Mouse (Mus musculus) kidney, postnatal 14 days (tissue): Measurements from ENCODE around the gene Atpif1.
"Not testable (repeated sequence)": the region's sequence is repeated elsewhere in the genome, so short reads cannot be mapped to it uniquely, and the experiment has no call there.

Experiments
- DNase-seq: peaks from one replicate; pipeline ENCODE4 v3.0.0; 2022; ENCODE audit warnings: mixed read lengths

Gene Atpif1

GRCm38 (mm10) chr4:132532981-132533916 lies at the start of gene Atpif1:
Gene Atpif1, minus strand, starts transcription at chr4:132533659.
- DNase-seq, result peak; percentile 94

- no peak for DNase-seq
Measured at GRCm38 (mm10) chr4:132574809-132575347, 41.4 kb upstream of the Atpif1 start.

GRCm38 (mm10) chr4:132573327-132573726 lies 39.9 kb upstream of the Atpif1 start:
- peak; percentile 21 for DNase-seq

DNA sequence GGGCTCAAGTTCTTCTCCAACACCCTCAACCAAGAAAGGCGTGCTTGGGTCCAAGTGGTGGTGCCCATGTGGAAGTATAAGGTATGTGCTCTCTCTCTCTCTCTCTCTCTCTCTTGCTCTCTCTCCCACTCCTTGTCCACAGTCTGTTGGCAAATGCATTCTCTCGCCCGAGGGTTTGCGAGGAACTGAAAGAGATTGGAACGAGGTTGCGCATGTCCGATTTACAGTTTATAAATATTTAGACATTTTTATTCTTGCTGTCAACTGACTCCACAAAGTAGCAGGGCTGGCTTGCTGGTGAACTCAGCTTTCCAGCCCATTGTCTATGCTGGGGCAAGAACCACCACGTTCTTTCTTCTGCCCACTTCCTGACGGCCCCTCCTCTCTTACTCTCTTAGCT lies 37.7 kb upstream of the Atpif1 start:
- DNase-seq, result no peak

DNA sequence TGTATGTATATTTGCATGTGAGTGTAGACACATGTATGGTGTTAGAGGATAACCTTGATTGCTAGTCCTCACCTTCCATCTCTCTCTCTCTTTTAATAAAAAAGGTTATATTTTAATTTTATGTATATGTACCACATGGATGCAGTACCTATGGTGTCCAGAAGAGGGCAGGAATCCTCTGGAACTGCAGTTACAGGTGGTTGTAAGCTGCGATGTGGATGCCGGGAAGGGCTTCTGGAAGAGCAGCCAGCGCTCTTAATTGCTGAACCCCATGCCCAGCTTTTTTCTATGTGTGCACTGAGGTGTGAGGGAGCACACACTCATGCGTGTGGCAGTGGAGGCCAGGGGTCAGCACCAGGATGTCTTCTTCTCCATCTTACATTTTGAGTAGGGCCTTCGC lies 35.7 kb upstream of the Atpif1 start:
- DNase-seq, result no peak

DNA sequence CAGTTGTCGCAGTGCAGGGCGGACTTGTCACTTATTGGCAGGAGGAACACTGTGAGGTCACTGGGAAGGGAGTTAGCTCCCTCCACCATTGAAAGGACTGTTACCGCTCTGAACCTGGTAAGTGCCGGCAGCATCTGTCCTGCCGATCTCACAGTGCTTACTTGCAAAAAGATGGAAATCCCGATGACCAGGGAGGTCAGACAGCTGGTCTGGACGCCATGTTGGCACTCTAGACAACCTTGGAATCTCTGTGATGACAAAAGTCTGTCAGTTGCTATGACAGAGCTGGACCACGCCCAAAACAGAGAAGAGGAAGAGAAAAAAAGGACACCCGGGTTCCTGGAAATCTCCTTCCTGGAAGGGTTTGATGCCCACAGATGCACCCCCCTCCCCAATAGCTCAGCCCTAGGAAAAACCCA lies 33.9 kb upstream of the Atpif1 start:
- peak; percentile 12 for DNase-seq

DNA sequence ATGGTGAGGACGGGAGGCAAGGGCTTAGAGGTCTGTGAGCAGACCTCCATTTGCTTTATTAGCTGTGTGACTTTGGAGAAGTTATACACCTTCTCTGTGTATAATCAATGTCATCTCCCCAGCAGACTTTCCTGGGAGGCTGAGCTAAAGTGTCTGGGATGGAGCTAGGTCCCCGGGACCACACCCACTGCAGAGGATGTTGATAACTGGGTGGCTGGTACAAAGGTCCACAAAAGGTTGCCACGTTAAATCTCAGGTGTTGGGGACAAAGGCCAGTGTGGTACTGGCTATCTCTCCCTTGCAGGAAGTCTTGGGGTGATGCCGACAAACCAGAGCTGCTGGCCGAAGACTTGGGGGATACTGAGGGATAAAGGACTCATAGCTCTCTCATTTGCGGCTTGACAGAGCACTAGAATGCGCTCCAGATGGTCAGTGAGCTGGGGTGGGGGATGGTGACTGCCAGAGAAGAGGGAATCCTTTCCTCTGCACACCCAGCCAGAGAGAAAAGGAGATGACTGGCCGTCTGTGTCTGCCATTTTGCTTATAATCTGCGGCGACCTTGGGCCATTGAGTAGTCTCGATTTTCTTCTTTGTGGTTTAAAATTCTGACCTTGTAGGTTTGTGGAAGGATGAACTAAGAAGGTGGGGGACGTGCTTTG lies 31.8 kb upstream of the Atpif1 start:
- no peak for DNase-seq

DNA sequence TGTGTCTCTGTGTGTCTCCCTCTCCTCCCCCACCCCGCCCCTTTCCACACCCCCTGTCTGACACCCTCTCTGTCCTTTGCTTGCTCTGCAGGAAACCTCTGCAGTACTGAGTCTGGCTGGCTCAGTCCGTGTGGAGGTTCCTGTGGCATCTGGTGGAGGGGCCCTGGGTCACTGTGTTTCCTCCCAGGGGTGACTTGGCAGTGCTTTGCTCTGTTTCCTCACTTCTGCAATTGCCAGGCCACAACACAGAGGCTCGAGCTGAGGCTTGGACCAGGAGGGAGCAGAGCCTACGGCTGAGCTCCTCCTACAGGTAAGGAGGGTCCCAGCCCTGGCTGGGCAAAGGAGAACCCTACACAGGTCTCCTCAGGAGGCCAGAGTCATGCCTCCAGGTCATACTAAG lies 30.5 kb upstream of the Atpif1 start, which contains the start of gene Ptafr:
Ptafr (plus strand) TSS at position 103 of the 400 bp plus-strand sequence.
- DNase-seq, result peak; percentile 50

GRCm38 (mm10) chr4:132563261-132563660 lies 29.8 kb upstream of the Atpif1 start:
- DNase-seq, result no peak

DNA sequence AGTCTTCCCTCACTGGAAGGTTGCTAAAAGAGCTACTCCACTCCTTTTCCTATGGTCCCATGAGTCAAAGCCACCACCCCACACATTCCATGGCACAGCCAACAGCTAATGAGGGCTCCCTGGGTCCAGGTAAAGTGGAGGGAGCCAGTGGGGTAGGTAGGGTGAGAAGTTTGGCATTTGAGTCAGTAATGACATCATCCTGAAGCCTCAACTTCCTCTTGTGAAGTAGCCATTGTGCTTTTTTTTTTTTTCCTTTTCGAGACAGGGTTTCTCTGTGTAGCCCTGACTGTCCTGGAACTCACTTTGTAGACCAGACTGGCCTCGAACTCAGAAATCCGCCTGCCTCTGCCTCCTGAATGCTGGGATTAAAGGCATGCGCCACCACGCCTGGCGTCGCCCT lies 22.1 kb upstream of the Atpif1 start:
- not testable (repeated sequence) for DNase-seq

- no peak for DNase-seq
Measured at GRCm38 (mm10) chr4:132554653-132555052, 21.2 kb upstream of the Atpif1 start.

DNA sequence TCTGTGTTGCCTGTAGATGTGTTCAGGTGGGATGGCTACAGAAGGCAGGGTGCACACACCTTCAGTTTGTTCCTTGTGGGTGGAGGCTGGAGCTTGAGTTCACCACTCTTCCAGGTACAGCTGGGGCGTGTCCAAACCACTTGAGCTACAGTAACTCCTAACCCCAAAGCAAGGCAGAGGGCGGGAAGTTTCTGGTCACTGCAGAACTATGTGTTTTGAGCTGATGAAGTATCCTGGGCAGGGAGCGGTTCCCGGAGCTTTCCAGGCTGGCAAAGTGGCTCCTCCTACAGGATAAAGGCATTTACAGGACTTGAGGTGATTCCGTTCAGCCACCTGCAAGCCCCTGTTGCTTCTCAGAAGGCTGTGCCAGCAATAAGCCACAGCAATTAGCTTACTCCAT lies 20.8 kb upstream of the Atpif1 start:
- DNase-seq, result no peak

GRCm38 (mm10) chr4:132545851-132546250 lies 12.4 kb upstream of the Atpif1 start:
- DNase-seq, result peak; percentile 86

- no peak for DNase-seq
Measured at GRCm38 (mm10) chr4:132542724-132543123, 9.3 kb upstream of the Atpif1 start.

DNA sequence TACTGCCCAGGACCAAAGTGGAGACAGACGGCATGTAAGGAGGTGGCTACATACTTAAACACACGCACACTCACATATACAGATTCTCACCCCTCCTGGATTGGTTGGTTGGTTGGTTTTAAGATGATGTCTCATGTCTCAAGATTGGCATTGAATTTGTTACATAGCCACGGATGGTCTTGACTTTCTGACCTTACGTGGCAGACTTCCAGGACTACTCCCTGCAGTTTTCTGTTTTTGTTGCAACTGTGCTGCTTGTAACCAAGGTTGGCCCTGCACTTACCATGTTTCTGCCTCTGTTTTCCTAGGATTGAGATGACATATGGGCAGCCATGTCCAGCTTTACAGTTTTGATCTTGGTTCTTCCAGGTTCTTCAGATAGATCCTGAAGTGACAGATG lies 8.0 kb upstream of the Atpif1 start:
- no peak for DNase-seq

DNA sequence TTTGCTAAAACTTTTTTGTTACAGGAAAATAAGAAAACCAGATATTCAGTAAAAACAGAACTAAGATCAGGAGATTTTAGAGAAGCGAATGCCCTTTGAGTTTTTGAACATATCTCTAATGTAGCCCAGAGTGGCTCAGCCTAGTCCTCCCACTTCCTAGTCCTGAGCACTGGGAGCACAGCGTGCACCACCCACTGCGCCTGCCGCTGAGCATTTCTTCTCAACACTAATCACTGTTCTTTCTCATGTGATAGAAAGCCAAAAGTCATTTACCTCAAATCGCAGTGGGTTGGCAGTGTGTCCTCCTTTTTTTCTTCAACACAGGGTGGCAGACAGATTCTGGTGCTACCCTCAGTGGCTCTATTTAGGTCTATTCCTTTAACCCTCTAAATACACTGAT lies 6.0 kb upstream of the Atpif1 start:
- no peak for DNase-seq

DNA sequence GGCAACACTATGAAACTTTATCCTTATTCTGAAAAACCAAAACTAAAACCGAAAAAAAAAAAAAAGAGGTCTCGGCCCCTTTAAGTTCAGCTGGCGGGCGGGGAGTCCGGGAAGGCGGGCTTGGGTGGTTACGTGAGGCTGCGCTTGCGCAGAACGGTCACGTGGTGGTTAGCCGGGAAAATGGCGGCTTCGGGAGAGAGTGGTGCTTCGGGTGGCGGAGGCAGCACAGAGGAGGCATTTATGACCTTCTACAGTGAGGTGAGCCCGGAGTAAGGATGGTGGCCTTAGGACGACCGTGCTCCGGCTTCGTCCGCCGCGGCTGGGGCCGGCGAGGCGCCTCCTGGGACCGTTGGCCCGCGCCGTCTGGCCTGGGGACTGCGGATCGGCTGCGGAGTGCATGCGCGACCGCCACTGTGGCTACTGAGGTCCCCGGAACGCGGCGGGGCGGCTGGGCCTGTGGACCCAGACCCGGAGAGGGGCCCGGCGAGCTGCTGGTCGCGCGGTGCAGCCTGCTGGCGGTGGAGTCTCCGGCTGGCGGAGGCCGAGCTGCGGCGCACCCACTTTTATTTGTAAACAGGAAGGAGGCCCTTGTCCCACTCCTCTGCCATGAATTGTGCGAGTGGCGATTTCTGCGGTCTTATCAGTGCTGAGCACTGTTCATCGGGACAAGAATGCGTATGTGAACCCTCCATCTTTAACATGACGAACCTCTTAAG lies 2.1 kb upstream of the Atpif1 start, which contains the start of gene Dnajc8:
Dnajc8 (plus strand) TSS at position 145 of the 716 bp plus-strand sequence.
- peak; percentile 97 for DNase-seq

DNA sequence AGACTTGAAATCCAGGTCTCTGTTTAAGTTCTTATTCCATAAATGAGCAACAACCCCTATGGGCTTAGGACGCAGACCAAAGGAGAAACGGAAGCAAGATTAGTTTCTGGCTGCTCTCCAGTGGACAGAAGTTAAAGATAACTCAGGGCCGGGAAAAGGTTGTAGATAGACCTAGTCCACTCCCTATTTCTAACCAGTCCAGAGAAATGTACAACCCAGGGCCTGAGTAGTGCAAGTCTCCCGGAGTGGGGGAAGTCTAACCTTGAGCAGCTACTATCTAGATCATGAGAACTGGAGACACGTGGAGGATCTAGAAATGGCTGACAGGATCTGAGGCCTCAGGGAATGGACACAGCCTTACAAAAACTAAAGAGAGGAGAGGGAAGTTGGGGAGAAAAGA lies 963 bp downstream of the Atpif1 start:
- DNase-seq, result peak; percentile 75

GRCm38 (mm10) chr4:132530033-132530804 lies 3.2 kb downstream of the Atpif1 start:
- DNase-seq, result no peak

DNA sequence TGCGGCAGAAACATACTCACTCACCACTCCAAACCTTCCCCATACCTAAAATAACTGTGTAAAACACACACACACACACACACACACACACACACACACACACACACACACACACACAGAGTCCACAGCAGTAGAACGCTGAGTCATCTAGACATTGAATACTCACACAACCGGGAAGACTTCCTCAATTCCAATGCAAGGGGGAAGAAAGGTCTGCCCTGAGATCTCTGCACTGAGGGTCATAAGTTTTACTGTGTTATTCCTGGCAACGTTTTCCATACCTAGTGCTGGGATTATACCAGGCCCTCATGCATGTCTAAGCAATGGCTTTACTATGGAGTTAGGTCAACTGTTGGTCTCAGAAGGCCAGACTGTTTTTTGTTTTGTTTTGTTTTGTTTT lies 4.1 kb downstream of the Atpif1 start:
- DNase-seq, result peak; percentile 54

GRCm38 (mm10) chr4:132527917-132528522 lies 5.4 kb downstream of the Atpif1 start:
- DNase-seq, result no peak

DNA sequence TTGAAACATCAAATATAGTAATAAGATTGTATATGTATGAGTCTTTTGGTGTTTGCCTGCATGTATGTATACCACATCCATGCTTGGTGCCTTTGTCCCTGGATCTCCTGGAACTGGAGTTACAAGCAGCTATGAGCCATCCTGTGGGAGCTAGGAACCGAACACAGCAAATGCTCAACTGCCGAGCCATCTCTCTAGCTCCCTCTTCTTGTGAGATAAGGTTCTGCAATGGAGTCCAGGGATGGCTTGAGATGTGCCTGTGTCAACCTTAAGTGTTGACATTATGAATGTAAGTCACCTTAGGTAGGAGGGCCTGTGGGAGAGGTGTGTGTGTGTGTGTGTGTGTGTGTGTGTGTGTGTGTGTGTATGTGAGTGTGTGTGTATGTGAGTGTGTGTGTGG lies 6.8 kb downstream of the Atpif1 start:
- no peak for DNase-seq
